Mouse (Mus musculus) ES-CJ7 (cell line): Measurements from ENCODE around the gene Mbd6.
A peak's percentile ranks its signal among the peaks of the same experiment; 100 is the strongest.

Experiments
- DNase-seq: peaks from one replicate; pipeline ENCODE4 v3.0.0; 2011; ENCODE audit warnings: low read depth, low spot score

Mbd6 gene

DNA sequence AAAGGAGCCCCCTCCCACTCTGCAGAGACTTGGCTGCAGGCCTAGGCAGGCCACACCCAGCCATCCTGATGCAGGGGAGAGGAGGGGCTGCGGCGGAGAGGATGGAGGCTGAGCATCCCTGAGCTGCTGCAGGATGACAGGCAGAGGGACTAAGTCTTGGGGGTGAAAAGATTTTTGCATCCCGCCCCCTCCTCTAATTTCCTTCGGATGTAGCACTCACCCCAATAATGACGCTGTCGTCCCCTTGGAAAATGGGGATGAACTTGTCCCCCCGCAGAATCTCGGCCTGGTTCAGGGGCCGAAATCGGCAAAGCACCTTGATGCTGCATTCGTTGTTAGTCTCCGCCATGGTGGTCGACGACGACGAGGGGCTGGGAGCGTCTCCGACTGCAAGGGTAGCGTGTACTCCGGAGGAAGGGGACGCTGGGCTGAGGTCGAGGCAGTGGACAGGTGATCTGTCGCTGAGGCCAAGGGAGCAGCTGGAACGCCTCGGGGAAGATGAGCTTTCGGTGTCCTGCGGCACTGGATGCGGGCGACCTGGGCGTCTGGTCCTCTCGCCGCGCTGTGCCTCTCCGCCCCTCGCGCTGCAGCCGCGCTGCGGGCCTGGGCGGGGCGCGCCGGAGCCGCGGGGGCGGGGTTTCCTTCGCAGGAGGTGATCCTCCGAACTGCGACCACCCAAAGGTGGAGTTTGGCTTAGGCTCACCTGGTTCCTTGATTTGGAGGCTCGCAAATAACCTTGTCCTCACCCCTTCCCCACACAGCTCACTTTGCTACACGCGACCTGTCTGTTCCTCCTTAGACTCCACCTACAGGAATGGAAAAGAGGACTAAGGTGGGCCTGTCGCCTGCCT is 26.0 kb downstream of the Mbd6 start, which contains the start of gene Kif5a:
Gene Kif5a (minus strand): TSS at position 801 of the 851 bp plus-strand sequence.
- peak; percentile 40 for DNase-seq

DNA sequence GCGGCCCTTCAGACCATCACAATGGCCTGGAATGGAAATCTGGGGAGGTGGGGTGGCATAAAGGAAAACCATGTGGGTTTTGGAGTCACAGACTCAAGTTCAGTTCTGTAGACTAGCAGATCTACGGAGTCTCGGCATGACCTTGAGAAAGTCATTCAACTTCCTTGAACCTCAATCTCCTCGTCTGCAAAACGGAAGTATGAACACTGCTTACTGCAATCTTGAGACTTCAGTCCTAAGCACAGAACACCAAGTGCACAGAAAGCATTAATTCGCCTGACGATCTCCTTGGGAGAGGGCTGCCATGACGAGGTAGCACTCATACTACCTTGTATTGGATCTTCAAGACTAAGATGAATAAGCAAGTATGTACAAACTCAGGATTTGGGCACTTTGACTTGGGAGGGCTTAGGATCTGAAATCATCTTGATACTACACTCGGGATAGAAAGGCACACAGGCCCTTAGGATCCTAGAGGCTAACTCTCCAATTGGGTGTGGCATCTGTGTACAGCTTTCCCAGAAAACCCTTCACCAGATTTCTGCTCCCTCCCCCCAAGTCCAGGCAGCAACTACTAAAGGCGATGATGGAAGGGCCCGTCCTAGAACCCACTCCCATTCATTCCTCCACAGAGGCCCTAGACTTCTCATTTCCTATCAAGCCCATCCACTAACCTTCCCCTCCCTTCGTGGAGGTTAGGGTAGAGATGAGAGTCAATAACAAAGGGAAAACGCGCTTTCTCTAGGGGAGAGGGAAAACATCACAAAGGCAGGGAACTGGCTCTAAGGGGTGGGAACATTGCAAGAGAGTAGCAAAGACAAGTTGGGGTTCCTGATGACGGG is 26.9 kb downstream of the Mbd6 start:
- DNase-seq, result peak; percentile 57

DNA sequence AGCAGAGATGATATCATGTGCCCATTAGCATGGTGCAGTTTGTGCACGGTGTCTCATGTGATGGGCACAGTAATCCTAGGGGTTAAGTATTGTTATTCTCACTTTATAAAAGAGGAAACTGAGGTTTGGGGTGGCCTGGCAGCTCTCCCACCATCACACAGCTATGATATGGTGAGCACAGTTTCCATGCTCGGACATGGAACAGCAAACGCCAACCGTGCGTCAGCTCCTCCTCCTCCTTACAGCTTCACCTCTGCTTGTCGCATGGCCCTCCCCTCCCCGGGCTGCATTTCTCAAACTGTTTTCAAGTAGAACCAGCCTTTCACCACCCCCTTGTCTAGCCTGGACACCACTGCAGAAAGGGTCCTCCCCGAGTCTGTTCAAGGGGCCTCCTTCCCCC is 30.3 kb downstream of the Mbd6 start:
- DNase-seq, result no peak

DNA sequence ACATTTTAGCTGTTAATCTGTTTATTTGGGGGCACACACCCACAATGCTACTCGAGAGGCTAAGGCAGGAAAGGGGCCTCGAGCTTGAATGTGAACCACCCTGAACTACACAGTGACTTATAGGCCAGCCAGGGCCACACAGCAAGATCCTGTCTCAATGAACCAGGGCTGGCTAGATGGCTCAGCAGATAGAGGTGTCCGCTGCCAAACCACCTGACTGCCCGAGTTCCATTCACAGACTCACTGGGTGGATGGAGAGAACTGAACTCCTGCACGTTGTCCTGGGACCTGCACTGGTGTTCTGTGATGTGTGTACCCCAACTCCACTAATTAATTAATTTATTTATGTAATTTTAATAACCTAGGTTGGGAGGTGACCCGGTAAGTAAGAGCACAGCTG is 31.0 kb downstream of the Mbd6 start:
- DNase-seq, result no peak

DNA sequence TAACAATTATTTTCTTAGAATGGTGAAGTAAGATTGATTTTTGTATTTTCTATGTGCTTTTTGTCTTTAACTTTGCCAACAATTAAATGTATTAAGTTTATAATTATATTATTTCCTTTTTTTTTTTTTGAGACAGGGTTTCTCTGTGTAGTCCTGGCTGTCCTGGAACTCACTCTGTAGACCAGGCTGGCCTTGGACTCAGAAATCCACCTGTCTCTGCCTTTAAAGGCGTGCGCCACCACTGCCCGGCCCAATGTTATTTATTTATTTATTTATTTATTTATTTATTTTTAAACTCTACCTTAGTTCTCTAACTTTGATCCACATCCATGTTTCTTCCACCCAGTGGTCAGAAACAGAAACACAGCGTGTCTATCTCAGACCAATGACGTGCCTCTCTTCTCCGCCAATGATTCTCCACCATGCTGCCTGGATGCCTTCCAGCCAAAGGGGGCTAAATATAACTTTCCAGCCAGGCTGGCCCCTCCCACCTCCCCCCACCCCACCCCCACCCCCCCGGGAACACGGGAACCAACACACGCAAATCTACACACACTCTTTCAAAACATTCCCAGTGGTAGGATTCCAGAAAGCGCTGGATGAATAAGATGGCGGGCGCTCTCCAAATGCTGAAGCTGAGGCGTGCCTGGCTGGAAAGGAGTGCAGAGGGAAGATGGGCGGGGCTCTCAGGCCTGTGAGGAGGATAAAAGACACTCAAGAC is 33.0 kb downstream of the Mbd6 start:
- DNase-seq, result peak; percentile 82

DNA sequence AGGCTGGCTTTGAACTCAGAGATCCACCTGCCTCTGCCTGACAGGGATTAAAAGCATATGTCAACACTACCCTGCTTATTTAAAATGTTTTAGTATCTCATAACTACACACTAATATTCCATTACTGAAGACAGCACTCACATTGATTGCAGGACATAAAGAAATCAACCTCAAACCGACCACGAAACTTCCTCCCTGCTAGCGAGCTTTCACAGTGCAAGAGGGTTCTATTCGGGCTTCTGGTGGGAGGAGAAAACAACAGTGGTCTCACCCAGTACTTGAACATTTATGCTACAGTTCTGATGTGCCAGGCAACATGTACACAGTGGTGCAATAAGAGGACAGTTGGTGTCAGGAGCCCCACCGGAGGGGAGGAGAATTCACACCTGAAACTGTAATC is 38.0 kb downstream of the Mbd6 start:
- DNase-seq, result no peak

DNA sequence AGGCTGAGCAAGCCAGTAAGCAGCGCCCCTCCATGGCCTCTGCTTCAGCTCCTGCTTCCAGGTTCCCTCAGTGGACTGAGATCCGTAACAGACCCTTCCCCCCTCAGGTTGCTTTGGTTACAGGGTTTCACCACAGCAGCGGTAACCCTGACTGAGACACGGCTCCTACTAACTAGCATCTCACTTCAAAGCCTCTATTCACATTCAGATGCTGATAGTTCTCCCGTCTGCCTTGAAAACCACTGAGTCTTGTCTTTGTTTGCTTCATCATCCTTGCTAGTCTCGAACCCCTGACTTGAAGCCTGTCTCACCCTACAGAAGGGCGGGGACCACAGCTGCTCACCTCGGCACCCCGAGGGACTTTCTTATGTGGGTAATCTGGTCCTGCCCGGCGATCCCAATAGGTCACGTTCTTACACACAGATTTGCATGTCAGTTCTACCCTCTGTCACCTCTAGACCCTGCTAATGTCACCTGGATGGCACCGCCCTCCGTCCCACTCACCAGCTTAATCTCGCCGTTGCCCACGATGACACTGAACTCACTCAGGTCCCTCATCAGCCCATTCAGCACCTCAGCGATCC is 50.5 kb downstream of the Mbd6 start:
- peak; percentile 92 for DNase-seq

DNA sequence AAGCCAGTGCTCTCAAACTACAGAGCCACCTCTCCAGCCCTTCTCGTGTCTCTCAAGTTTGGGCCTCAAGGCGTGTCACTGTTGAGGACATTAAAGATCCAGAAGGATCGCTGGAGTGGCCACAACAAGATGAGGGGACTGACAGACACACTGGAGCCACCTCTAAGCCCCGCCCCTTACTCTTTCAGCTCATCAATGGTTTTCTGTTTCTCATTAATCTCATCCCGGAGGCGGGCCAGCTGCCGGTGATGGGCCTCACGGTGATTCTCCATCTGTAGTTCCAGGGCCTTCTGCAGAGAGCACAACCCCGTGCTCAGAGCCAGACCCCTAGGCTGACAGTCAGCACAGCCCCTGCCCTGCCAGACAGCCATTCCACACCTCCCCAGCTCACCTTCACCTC is 52.3 kb downstream of the Mbd6 start:
- DNase-seq, result no peak

DNA sequence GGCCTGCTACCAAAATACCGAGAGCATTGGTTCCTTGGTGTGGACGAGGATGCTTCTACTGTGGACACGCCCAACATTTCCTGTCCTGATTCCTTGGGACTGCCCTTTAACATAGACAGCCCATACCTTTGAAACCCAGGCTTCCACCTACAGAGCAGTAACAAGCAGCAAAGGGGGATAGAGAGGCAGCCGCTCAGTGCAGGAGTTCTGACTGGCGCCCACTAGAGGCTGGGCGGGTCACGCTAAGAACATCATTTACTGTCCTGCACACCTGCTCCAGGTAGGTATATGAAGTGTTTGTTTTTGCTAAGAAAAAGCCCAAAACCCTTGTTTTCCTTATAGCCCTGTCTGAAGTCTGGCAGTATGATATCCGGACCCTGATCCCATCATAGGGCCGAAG is 55.7 kb downstream of the Mbd6 start:
- DNase-seq, result peak; percentile 85
